Mouse (Mus musculus): ENCODE results near the gene Dhrs3. TPM values are rescaled to one million over a fixed set of nuclear protein-coding genes. Genes with fewer than 3 reads are reported as not detected.

The Dhrs3 gene
- polyA plus RNA-seq, 1 experiment from 2014 or later = 21.5 TPM

- no peak for ATAC-seq (ENCODE audit: low FRiP score)
- Histone ChIP-seq H3K4me2 (replicated peaks; ENCODE audit: low read depth, low read length) (no peak overlapping the region), H3K4me3 (ENCODE audit: low read depth, low read length) (no peak overlapping the region), H3K9ac (ENCODE audit: low read depth, low read length) (no peak overlapping the region), H3K4me1 (replicated peaks; ENCODE audit: control insufficient read depth, insufficient read depth, low read length) (no peaks in the 10 kb centered on the region), H3K27me3 (ENCODE audit: control insufficient read depth, insufficient read depth, low read length) (no peaks in the 10 kb centered on the region), H3K27ac (ENCODE audit: low read depth, low read length) (no peak overlapping the region), H3K9me3 (ENCODE audit: control insufficient read depth, low read length) (no peaks in the 10 kb centered on the region), H3K36me3 (ENCODE audit: control insufficient read depth, insufficient read depth, low read length) (no peaks in the 10 kb centered on the region)
- DNase-seq (ENCODE audit: low spot score) = no peak
- WGBS = 62% methylated on average over 13 of the region's 13 CpGs
Observed at GRCm38 (mm10) chr4:144940796-144941462, 48.3 kb downstream of the Dhrs3 start.

GRCm38 (mm10) chr4:144942433-144942832 lies 49.8 kb downstream of the Dhrs3 start:
- ATAC-seq (ENCODE audit: low FRiP score) (no peak), DNase-seq (ENCODE audit: low spot score) (no peak)
- H3K4me3 ChIP-seq (ENCODE audit: low read depth, low read length) = no peak overlapping the region
- no peaks in the 10 kb centered on the region for H3K4me1 ChIP-seq (replicated peaks; ENCODE audit: control insufficient read depth, insufficient read depth, low read length)
- H3K27me3 ChIP-seq (ENCODE audit: control insufficient read depth, insufficient read depth, low read length) = no peaks in the 10 kb centered on the region
- no peak overlapping the region for H3K9ac ChIP-seq (ENCODE audit: low read depth, low read length)
- H3K9me3 ChIP-seq (ENCODE audit: control insufficient read depth, low read length) = no peaks in the 10 kb centered on the region
- no peaks in the 10 kb centered on the region for H3K36me3 ChIP-seq (ENCODE audit: control insufficient read depth, insufficient read depth, low read length)
- no peak overlapping the region for H3K4me2 ChIP-seq (replicated peaks; ENCODE audit: low read depth, low read length)
- WGBS = 100% methylated on average over 3 of the region's 3 CpGs
- H3K27ac ChIP-seq (ENCODE audit: low read depth, low read length) = no peak overlapping the region

GRCm38 (mm10) chr4:144943273-144943672 lies 50.6 kb downstream of the Dhrs3 start:
- no peak for ATAC-seq (ENCODE audit: low FRiP score)
- Histone ChIP-seq H3K9me3 (ENCODE audit: control insufficient read depth, low read length) (no peaks in the 10 kb centered on the region), H3K36me3 (ENCODE audit: control insufficient read depth, insufficient read depth, low read length) (no peaks in the 10 kb centered on the region), H3K4me2 (replicated peaks; ENCODE audit: low read depth, low read length) (no peak overlapping the region), H3K4me3 (ENCODE audit: low read depth, low read length) (no peak overlapping the region), H3K9ac (ENCODE audit: low read depth, low read length) (no peak overlapping the region), H3K4me1 (replicated peaks; ENCODE audit: control insufficient read depth, insufficient read depth, low read length) (no peaks in the 10 kb centered on the region), H3K27ac (ENCODE audit: low read depth, low read length) (no peak overlapping the region), H3K27me3 (ENCODE audit: control insufficient read depth, insufficient read depth, low read length) (no peaks in the 10 kb centered on the region)
- DNase-seq (ENCODE audit: low spot score) = no peak
- WGBS = 81% methylated on average over 5 of the region's 5 CpGs

- no peak for DNase-seq (ENCODE audit: low spot score)
- no peak overlapping the region for H3K4me3 ChIP-seq (ENCODE audit: low read depth, low read length)
- H3K27me3 ChIP-seq (ENCODE audit: control insufficient read depth, insufficient read depth, low read length) = no peaks in the 10 kb centered on the region
- WGBS = 66% methylated on average over 6 of the region's 6 CpGs
- H3K4me2 ChIP-seq (replicated peaks; ENCODE audit: low read depth, low read length) = no peak overlapping the region
- no peaks in the 10 kb centered on the region; the same call in 1 of the 2 replicates for H3K4me1 ChIP-seq (replicated peaks; ENCODE audit: control insufficient read depth, insufficient read depth, low read length)
- no peak for ATAC-seq (ENCODE audit: low FRiP score)
- no peaks in the 10 kb centered on the region for H3K9me3 ChIP-seq (ENCODE audit: control insufficient read depth, low read length)
- H3K27ac ChIP-seq (ENCODE audit: low read depth, low read length) = no peak overlapping the region
- no peaks in the 10 kb centered on the region for H3K36me3 ChIP-seq (ENCODE audit: control insufficient read depth, insufficient read depth, low read length)
- H3K9ac ChIP-seq (ENCODE audit: low read depth, low read length) = no peak overlapping the region
Observed at GRCm38 (mm10) chr4:144947738-144948390, 55.2 kb downstream of the Dhrs3 start.

GRCm38 (mm10) chr4:144949441-144950326 lies 57.1 kb downstream of the Dhrs3 start:
- Histone ChIP-seq H3K36me3 (ENCODE audit: control insufficient read depth, insufficient read depth, low read length) (no peaks in the 10 kb centered on the region), H3K9ac (ENCODE audit: low read depth, low read length) (no peak overlapping the region), H3K4me2 (replicated peaks; ENCODE audit: low read depth, low read length) (no peak overlapping the region), H3K9me3 (ENCODE audit: control insufficient read depth, low read length) (no peaks in the 10 kb centered on the region), H3K27me3 (ENCODE audit: control insufficient read depth, insufficient read depth, low read length) (no peaks in the 10 kb centered on the region), H3K4me1 (replicated peaks; ENCODE audit: control insufficient read depth, insufficient read depth, low read length) (no peaks in the 10 kb centered on the region; the same call in 1 of the 2 replicates), H3K27ac (ENCODE audit: low read depth, low read length) (no peak overlapping the region), H3K4me3 (ENCODE audit: low read depth, low read length) (no peak overlapping the region)
- DNase-seq (ENCODE audit: low spot score) = peak; percentile 52
- WGBS = 12% methylated on average over 9 of the region's 9 CpGs
- peak; percentile 81 for ATAC-seq (ENCODE audit: low FRiP score)

GRCm38 (mm10) chr4:144950327-144950711 lies 57.7 kb downstream of the Dhrs3 start:
- no peaks in the 10 kb centered on the region for H3K36me3 ChIP-seq (ENCODE audit: control insufficient read depth, insufficient read depth, low read length)
- H3K9me3 ChIP-seq (ENCODE audit: control insufficient read depth, low read length) = no peaks in the 10 kb centered on the region
- H3K27ac ChIP-seq (ENCODE audit: low read depth, low read length) = no peak overlapping the region
- 57% methylated on average over 3 of the region's 3 CpGs for WGBS
- DNase-seq (ENCODE audit: low spot score) = no peak
- H3K4me3 ChIP-seq (ENCODE audit: low read depth, low read length) = no peak overlapping the region
- H3K27me3 ChIP-seq (ENCODE audit: control insufficient read depth, insufficient read depth, low read length) = no peaks in the 10 kb centered on the region
- H3K4me1 ChIP-seq (replicated peaks; ENCODE audit: control insufficient read depth, insufficient read depth, low read length) = no peaks in the 10 kb centered on the region; the same call in 1 of the 2 replicates
- no peak for ATAC-seq (ENCODE audit: low FRiP score)
- H3K4me2 ChIP-seq (replicated peaks; ENCODE audit: low read depth, low read length) = no peak overlapping the region
- no peak overlapping the region for H3K9ac ChIP-seq (ENCODE audit: low read depth, low read length)

- 90% methylated on average over 3 of the region's 3 CpGs for WGBS
- no peak for ATAC-seq (ENCODE audit: low FRiP score)
- no peak overlapping the region for H3K4me2 ChIP-seq (replicated peaks; ENCODE audit: low read depth, low read length)
Observed at GRCm38 (mm10) chr4:144950883-144951282, 58.3 kb downstream of the Dhrs3 start.

GRCm38 (mm10) chr4:144951859-144952258 lies 59.2 kb downstream of the Dhrs3 start:
- H3K9me3 ChIP-seq (ENCODE audit: control insufficient read depth, low read length) = no peaks in the 10 kb centered on the region
- no peaks in the 10 kb centered on the region for H3K36me3 ChIP-seq (ENCODE audit: control insufficient read depth, insufficient read depth, low read length)
- no peaks in the 10 kb centered on the region for H3K27me3 ChIP-seq (ENCODE audit: control insufficient read depth, insufficient read depth, low read length)
- H3K4me1 ChIP-seq (replicated peaks; ENCODE audit: control insufficient read depth, insufficient read depth, low read length) = no peaks in the 10 kb centered on the region; the same call in 1 of the 2 replicates
- no peak for DNase-seq (ENCODE audit: low spot score)
- no peak for ATAC-seq (ENCODE audit: low FRiP score)
- H3K9ac ChIP-seq (ENCODE audit: low read depth, low read length) = no peak overlapping the region
- H3K4me2 ChIP-seq (replicated peaks; ENCODE audit: low read depth, low read length) = no peak overlapping the region
- 94% methylated on average over 7 of the region's 7 CpGs for WGBS
- H3K4me3 ChIP-seq (ENCODE audit: low read depth, low read length) = no peak overlapping the region
- H3K27ac ChIP-seq (ENCODE audit: low read depth, low read length) = no peak overlapping the region

More at GRCm38 (mm10) chr4:144950883-144951282, 58.3 kb downstream of the Dhrs3 start:
- Histone ChIP-seq H3K4me3 (ENCODE audit: low read depth, low read length) (no peak overlapping the region), H3K27me3 (ENCODE audit: control insufficient read depth, insufficient read depth, low read length) (no peaks in the 10 kb centered on the region), H3K27ac (ENCODE audit: low read depth, low read length) (no peak overlapping the region), H3K4me1 (replicated peaks; ENCODE audit: control insufficient read depth, insufficient read depth, low read length) (no peaks in the 10 kb centered on the region; the same call in 1 of the 2 replicates), H3K9ac (ENCODE audit: low read depth, low read length) (no peak overlapping the region), H3K9me3 (ENCODE audit: control insufficient read depth, low read length) (no peaks in the 10 kb centered on the region), H3K36me3 (ENCODE audit: control insufficient read depth, insufficient read depth, low read length) (no peaks in the 10 kb centered on the region)
- no peak for DNase-seq (ENCODE audit: low spot score)
